Mouse (Mus musculus) heart, adult 2 months (tissue): ENCODE data around the gene Gm11213.
A peak's percentile ranks its signal among the peaks of the same experiment; 100 is the strongest.

Source experiments
- CTCF ChIP-seq: fragments of 200-600 bp; IDR thresholded peaks from 2 replicates; pipeline ENCODE4 v1.8.1; 2022; ENCODE audit warnings: antibody characterized with exemption, mild to moderate bottlenecking, moderate library complexity
- POLR2A ChIP-seq: fragments of 200-500 bp; IDR thresholded peaks from 2 replicates; pipeline ENCODE4 v1.6.1; 2011; ENCODE audit warnings: mild to moderate bottlenecking, low read depth, low read length, control low read depth; ENCODE audit not compliant: insufficient read depth

GRCm38 (mm10) chr4:63654381-63654780 is 49.3 kb upstream of the Gm11213 start:
- TF ChIP-seq POLR2A (no peak), CTCF (peak; percentile 44)
